Mouse (Mus musculus): ENCODE results near the gene Adora2a.
A peak's percentile ranks its signal among the peaks of the same experiment; 100 is the strongest.
"Not testable (repeated sequence)": the region's sequence is repeated elsewhere in the genome, so short reads cannot be mapped to it uniquely, and the experiment has no call there.

Gene Adora2a

DNA sequence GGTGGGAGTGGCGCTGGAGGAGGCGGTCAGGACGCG lies at the start of gene Adora2a:
Adora2a (plus strand) TSS at position 6 of the 36 bp plus-strand sequence.
- no peak for DNase-seq

DNA sequence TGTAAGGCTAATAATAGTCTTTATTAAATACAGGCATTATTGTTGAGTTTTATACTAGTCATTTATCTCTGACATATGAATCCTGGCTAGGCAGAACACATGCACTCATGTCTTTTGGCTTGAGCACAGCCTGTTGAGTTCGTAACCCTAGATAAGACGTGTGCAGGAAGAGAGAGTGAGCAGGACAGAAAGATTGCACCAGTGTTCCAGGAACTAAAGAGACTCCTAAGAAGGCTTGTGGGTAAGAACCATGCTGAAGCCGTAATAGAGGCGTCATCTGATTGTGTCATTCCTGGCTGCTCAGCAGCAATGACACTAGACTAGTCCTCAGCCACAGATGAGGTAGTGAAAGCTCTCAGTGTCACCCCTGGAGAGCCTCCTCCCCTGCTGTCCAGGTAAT lies 43.7 kb upstream of the Adora2a start:
- no peak for DNase-seq

DNA sequence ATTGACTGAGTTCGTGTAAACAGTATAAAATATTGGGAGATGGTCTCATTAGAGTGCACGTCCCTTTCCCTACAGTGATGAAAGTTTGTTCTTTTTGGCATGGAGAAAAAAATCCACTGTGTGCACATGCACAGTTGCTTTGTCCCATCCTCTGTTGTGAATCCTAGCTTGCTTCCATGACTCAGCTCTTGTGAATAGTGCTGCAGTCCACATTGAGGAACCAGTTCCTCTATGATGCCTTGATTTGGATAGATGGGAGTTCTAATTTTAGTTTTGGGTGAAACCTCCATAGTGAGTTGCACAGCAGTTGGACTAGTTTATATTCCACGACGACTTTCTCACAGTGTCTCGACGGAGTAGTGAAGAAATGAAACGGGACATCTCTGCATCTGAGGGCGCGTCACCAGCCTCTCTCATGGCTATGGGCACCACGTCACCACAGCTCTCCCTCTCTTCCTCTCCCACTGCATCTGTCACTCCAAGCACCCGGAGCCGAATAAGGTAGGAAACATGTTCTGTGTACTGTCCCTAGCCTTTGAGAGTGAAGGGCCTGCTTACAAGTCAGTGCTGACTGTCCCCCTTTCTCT lies 40.2 kb upstream of the Adora2a start:
- no peak for DNase-seq

DNA sequence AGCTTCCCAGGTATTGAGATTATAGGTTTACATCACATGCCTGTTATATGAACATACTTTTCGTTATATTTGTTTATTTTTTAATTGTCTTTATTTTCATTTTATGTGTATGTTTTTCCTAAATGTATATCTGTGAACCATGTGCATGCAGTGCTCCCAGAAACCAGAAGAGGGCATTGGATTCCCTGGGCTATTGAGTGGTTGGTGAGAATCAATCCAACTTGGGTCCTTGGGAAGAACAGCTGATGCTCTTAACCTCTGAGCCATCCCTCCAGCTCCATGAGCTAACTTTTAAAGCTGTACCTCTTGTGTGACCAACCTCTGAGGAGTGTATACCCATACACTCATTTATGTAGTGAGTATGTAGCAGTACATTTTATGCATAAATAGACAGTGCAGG lies 39.2 kb upstream of the Adora2a start:
- DNase-seq, result peak; percentile 24

DNA sequence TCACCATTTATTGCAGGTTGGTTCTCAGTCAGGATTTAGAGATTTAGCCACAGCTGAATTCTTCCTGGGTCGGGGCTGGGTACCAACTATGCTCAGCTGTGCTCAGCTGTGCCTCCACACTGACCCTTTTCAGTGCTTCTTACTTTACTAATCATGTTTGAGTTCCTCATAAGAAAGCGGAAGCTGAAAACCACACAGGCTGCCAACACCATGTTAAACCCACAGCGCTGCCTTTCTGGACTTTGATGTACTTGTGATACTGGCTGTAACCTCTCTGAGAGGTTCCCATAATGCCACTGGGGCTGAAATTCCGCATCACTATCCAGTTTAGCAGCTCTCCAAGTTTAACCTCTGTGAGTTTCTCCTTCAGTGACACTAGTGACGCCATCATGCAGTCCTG lies 34.0 kb upstream of the Adora2a start:
- no peak for DNase-seq

DNA sequence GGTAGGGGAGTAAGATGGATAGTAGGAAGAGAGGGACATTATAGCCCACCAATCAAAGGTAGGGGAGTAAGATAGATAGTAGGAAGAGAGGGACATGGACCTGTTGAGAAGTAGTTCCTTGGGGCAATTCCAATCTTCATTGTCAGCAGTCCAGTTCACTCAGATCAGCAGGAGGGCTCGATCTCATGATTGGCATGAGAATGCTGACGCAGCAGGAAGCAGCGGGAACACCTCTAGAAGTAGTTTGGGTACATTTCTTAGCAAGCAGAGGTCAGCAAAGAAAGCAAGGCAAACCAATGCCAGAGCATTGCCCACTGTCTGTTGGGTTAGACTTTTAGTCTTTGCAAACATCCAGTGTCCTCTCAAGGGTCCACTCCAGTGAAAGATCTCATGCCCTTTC lies 32.9 kb upstream of the Adora2a start:
- DNase-seq, result no peak

DNA sequence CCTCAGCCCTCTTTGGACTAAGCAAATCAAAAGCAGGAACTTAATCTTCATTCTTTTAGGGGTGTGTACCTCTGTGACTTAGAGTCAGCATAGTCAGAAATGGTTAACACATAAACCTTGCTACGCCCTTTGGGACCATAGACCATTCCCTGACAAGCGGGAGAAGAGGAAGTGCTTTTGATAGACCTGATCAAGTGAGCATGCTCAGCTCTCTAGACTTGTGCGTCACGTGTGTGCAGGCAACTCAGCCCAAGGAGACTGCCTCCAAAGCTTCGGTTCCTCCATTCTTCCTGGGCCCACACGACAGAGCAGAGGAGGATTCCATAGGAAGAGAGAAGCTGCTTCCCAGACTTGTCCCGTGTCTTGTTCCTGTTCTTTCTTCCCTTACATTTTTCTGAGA lies 28.1 kb upstream of the Adora2a start:
- no peak for DNase-seq

DNA sequence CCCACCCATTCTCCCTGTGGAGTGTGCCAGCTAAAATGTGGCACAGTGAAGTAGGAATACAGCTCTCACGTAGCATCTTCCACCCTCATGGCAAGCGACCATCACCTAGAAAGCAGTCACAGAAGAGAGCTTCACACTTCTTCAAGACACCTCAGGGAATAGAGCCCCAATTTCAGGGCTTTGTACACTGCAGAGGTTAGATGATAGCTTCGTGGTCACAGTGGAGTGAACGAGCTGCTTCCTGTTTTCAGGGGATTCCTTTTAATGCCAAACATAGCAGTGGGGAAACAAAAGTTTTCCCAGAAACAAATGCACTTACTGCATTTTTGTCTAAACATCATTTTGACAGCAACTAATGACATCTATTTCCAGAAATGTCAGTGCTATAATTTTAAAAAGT lies 27.3 kb upstream of the Adora2a start:
- DNase-seq, result no peak

DNA sequence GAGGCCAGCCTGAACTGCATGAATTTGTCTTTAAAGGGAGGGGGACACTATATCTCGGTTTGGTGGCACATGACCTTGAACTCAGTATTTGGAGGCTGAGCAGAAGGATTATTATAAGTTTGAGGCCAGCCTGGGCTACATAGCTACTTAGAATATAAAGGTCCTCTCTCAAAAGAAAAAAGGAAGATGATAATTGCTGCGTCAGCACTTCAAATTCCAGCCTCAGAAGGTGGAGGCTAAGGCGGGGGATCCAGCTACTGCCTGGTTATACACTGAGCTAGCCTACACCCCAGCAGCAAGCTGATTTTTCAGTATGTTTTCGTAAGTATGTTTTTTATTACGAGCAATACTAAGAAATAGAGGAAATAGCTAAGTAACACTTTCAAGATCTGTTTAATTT lies 26.0 kb upstream of the Adora2a start:
- no peak for DNase-seq

DNA sequence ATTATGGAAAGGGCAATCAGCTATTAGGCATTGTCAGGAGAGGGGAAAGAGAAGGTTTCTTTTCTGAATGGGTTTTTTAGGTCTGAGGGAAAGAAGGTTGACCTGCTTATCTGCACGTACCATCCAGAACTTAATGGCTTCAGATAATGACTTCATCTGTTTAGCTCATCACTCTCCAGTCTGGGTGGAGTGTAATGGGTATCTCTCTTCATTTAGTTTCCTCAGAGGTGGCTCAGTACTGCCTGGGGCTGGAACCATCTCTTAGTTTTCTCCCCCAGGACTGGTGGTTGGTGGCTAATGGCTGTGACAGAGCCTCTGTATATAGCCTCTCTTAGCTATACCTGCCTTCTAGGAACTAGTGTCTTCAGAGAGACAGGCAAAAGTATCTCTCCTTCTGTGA lies 25.3 kb upstream of the Adora2a start:
- DNase-seq, result no peak

DNA sequence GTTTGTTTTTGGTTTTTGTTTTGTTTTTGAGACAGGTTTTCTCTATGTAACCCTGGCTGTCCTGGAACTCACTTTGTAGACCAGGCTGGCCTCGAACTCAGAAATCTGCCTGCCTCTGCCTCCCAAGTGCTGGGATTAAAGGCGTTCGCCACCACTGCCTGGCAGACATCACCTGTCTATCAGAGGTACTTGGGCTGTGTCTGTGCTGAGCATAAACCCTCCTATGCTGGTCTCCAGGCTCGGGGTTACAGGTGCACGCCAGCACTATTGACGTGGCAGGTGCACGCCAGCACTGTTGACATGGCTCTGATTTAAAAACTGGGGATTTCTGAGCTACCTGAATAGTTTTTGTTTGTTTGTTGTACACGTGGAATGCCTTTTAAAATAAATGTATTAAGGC lies 24.5 kb upstream of the Adora2a start:
- not testable (repeated sequence) for DNase-seq

DNA sequence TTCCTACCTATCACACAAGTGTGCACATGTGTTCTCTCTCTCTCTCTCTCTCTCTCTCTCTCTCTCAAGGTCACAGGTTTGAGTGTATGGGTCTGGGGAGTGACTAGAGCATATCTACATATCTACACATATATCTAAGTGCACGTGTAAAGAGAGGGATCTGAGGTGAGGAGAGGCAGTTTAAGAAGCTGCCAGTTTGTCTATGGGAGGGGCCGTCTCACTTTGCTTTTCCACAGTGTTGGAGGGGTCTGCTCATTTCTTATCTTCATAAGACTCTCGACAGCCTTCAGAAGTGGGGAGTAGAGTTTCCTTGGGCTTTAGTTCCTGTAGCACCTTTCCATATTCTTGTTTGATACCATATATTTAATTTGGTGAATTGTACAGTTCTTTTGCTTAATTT lies 23.4 kb upstream of the Adora2a start:
- no peak for DNase-seq

DNA sequence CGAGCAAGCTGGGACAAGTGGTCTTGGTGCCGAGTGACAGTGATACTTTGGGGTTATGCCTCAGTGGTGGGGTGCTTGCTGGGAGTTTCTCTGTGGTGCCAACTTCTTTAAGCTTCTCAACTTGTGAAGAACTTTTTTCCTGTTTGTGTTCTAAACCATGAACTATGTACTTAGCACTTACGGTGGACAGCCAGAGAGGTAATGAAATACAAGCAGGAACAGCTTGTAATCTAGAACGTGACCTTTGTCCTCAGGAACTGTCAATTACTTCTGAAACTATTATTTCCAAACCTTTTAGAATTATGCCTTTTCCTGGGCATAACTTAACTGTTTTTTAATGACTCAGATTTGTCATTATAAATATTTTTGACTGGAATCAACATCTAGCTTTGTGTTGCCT lies 22.3 kb upstream of the Adora2a start:
- no peak for DNase-seq

DNA sequence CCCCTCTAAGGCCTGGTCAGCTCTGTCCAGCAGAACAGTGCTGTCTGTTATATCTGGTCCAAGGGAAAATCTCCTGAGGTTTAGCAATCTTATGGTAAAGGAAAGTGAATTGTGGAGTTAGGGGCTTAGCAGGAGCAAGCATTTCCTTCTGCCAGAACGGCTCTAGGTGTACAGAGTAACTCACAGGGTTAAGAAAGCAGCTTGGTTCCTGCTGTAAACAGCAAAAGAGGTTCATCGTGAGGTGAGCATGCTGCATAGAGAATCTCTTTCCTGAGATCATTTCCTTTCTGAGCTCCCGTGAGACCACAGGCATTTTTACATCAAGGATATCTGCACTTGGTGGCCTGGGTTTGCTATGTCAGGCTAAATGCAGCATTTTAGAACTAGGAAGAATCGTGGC lies 21.8 kb upstream of the Adora2a start:
- no peak for DNase-seq

DNA sequence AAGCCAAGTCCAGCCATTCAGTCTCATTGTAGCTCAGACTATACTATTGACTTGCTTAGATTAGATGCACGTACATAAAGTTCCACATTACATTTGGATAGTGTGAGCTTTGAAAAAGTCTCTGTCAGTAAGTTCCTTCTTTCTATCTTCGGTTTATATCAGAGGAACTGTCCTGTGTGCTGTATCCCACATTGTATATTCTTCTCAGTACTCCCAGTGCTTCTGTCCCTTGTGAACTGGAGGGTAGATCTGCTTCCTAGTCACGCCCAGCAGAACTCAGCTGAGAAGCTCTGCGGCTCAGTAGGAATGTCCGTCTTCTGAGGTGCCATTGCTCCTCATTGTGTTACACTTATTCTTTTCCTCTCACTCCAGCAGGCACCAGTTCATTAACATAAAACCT lies 18.1 kb upstream of the Adora2a start:
- no peak for DNase-seq

DNA sequence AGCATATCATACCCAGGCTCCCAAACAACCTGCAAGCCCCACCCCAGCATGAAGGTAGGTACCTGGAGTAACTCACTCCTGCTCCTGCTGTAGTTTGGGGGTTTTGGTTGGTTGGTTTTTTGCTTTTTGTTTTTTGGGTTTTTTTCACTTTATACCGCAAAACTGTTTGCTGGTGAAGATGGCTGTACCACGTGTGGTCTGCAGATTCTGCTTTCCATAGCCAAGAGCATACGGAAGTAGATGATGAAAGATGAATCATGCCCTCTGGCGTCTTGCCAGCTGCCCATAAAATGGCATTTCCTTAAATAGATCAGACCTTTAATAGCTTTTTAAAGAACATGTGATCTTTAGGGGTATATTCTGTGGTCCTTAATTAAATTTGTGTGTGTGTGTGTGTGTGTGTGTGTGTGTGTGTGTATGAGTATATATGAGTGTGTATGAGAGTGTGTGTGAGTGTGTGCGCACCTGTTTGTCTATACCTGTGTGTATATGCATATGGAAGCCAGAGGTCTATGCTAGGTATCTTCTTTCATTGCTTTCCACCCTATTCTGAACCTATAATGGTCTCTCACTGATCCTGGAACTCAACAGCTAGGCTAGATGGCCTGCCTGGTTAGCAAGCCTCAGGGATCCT lies 16.8 kb upstream of the Adora2a start:
- DNase-seq, result peak; percentile 70

DNA sequence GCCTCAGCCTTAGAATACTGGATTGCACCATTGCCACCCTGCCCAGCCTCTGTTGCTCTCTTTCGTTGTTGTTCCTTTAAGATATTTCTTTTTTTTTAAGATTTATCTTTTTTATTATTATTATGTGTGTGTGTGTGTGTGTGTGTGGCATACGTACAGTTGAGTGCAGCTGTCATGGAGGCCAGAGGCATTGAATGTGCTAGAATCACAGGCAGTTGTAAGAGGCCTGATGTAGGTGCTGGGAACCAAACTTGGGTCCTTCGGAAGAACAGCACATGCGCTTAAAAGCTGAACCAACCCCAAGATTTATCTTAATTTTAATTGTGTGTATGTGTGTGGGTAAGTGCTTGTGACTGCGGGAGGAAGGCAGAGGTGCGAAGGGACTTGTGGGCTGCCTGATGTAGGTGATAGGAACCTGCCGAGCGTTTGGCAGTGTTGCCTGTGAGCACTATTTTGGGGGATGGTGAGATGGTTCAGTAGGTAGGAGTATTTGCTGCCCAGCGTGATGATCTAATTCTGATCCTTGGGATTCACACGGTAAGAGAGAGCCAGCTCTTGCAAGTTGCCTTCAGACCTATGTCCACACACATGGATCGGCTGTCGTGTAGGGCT lies 15.4 kb upstream of the Adora2a start:
- no peak for DNase-seq

DNA sequence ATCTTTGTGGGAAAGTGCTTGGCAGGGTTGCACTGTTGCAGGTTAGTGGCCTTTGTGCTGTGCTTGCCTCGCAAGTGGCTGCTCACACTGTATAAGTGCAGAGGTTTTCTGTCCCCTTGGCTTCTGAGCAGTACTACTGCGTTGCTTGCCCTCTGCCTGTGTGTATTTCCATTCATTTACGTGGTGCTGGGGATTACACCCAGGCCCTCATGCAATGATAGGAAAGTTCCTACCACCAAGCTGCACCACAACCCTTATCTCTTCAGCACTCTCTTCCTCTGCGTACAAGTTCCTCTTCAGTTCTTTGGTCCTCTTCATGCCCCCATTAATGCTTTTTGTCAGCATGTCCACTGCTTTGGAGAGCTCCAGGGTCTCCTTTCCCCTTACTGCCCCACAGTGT lies 14.7 kb upstream of the Adora2a start:
- DNase-seq, result no peak

DNA sequence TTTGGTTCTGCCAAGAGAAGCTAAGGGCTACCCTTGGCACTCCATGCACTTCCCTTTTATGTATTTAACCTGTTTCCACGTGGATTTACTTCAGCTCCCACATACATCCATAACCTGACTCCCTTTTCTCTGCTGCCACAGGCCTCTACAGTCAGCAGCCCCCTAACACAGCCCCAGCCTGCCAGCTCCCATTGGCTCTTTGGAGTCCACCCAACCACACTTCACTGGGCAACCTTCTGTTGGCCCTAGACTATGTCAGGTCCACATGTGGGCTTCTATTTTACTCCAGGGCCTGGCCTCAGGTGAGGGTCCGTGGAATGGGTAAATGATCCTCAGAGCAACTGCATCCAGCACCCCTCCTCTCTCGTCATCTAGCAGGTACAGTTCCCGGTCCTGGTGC lies 14.1 kb upstream of the Adora2a start:
- DNase-seq, result no peak

DNA sequence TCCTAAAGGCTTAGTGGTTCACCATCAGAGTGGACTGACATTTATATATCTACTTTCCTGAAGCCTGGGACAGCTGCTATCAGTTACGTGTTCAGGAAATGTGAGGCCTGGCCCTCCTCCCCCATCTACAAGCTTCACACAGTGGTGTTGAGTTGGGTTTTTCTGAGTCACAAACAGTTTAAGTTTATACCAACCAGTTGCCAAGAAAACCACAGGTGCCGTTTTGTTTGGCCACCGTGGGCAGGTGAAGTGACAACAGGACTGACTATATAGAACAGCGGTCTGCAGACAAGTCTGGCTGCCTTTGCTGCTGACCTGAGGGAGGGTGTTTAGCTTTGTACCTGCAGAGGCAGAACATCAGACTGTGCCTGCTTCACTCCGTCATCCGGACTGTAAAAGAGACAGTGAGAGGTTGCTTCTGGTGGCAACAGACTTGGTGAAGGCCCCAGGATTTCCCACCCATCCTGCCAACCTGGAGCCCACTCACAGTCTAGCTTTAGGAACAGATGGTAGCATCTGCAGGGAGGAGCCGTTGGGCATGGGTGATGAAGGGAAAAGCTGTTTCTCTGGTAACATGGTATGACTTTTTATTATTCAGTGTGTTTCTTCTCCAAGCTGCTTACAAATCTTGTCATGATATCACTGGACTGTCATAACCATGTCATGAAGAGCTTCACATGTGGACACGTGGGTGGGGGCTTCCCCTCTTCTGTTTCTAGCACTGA lies 13.2 kb upstream of the Adora2a start:
- DNase-seq, result no peak

DNA sequence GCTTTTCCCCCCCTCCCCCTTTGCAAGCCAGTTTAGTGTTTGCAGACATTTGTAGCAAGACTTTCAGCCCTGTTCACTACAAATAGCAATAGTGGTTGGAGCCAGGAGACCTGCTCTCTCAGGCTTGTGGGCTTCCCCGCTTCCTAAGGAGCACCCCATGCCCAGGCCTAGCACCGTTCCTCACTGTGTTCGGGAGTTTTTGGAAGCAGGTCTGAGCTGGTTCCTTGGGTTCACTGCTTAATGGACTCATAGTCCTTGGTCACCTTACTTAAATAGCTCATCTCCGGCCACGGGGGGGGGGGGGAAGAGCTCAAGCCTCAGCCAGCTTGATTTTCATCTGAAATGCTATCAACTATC lies 12.7 kb upstream of the Adora2a start:
- DNase-seq, result no peak

DNA sequence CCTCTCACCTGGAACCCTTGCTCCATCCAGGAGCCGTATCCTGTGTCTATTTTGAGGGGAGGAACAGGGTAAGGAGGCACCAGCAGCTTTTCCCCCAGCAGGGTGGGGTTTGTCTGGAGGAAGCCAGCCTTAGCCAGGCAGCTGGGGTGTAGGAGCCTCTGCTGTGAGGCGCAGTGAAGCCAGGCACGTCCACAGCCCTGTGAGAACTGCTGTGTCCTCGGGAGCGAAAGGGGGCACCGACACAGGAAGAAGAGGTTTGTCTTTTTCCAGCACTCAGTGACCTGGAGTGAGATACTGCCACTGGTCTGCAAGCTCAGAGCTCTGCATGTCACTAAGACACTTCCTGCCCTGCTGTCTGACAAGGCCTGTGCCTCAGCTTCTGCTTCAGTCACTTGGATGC lies 12.3 kb upstream of the Adora2a start:
- no peak for DNase-seq

DNA sequence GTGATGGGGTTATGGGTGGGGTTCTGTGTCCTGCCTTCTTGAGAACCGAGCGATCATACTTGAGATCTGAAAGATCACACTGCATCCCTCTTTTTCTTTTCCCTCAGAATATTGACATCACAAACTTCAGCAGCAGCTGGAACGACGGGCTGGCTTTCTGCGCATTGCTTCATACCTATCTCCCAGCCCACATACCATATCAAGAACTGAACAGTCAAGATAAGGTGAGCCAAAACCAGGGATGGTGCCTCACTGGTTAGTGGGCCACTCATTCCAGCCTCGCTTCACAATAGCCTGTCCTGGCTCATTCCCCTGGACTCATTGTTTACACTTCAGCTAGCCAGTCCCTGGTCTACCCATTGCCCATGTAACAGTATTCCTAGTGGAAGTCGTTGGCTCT lies 9.5 kb upstream of the Adora2a start:
- no peak for DNase-seq

DNA sequence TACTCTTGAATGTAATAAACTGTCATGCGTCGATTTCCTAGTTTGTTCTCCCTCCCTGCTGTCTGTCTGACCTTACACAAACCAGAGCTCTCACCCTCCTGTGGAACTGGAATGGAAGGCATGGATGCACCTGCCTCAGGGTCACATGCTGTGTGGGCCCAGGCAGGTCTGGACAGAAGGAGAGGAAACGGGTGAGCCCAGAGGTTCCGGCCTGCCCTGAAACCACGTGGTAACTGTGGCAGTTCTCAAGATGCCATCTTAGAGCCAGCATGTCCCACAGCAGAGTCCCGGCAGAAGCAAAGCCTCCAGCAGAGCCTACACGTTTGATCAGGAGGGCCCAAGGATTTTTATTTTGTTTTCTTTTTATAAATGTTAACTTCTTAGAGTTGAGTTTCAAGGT lies 4.3 kb upstream of the Adora2a start:
- no peak for DNase-seq

Data from lung, postnatal 14 days (tissue).